Mouse (Mus musculus): Measurements from ENCODE around the gene Larp7. TPM values are rescaled to one million over a fixed set of nuclear protein-coding genes. Genes with fewer than 3 reads are reported as not detected.

Gene Larp7
- polyA plus RNA-seq, 1 experiment from 2014 or later, result 36.7 TPM

DNA sequence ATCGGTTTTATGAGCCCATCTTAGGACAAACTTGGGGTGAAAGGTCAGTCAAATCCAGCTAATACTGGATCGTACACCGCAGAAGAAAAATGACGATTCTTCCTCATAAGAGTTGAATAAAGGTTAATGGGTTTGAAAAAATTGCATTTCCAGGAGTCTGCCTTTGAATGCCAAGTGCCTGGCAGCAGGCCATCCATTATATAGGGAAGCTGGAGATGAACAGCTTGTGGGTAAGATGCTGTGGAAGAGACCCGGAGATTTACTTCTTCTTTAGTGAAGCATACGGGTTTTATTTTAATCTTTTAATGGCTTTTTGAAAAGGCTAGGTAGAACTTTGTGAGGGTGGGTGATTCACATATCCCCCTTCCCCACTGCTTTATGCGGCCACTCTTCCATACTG, 65.8 kb downstream of the Larp7 start:
- Histone ChIP-seq H3K36me3 (ENCODE audit: inconsistent target) (no peaks in the 10 kb centered on the region), H3K27ac (no peak overlapping the region), H3K4me3 (ENCODE audit: inconsistent target) (no peak overlapping the region), H3K79me2 (ENCODE audit: inconsistent target) (no peaks in the 10 kb centered on the region)
- 89% methylated on average over 7 of the region's 7 CpGs for WGBS (ENCODE audit: missing documents)

Other genes starting within 250 kb of the Larp7 start
- 0.33 to 0.47 TPM (median 0.46 TPM) in 3 replicates for gene Ank2, start 54.0 kb downstream of the Larp7 start, polyA plus RNA-seq (2018)
- 0.61 to 3.6 TPM (median 1.6 TPM) in 3 replicates for gene Zgrf1, start 140 bp upstream of the Larp7 start, polyA plus RNA-seq (2018)
- gene Neurog2, start 79.8 kb upstream of the Larp7 start, polyA plus RNA-seq (2018), result not detected in 3 replicates
- 7.5 to 13.0 TPM (median 12.4 TPM) in 3 replicates for gene Alpk1, start 227.2 kb upstream of the Larp7 start, polyA plus RNA-seq (2018)
- 54.9 to 117 TPM (median 84.8 TPM) in 3 replicates for gene Tifa, start 236.5 kb upstream of the Larp7 start, polyA plus RNA-seq (2018)